Mouse (Mus musculus) midbrain, embryonic 12.5 days (tissue): Measurements from ENCODE around the gene Man1c1. TPM values are rescaled to one million over a fixed set of nuclear protein-coding genes. Genes with fewer than 3 reads are reported as not detected.

Experiments
- ATAC-seq: fragments of 200-750 bp; cut with Nextera tagmentation; 2 replicates; pipeline ENCODE4 v1.8.0; 2017; ENCODE audit warnings: low read depth, moderate TSS enrichment, moderate library complexity; ENCODE audit not compliant: low FRiP score
- H3K27ac ChIP-seq: fragments of 300-500 bp; sonication (generic); replicated peaks from 2 replicates; pipeline ENCODE4 v1.5.1; 2016; ENCODE audit warnings: mild to moderate bottlenecking
- H3K27me3 ChIP-seq: fragments of 300-500 bp; sonication (generic); 2 replicates; pipeline ENCODE4 v1.6.1; 2016; ENCODE audit warnings: mild to moderate bottlenecking
- H3K36me3 ChIP-seq: fragments of 300-500 bp; sonication (generic); 2 replicates; pipeline ENCODE4 v1.6.1; 2016
- H3K4me1 ChIP-seq: fragments of 300-500 bp; sonication (generic); 2 replicates; pipeline ENCODE4 v1.6.1; 2016
- H3K4me2 ChIP-seq: fragments of 300-500 bp; sonication (generic); replicated peaks from 2 replicates; pipeline ENCODE4 v1.6.1; 2016; ENCODE audit warnings: mild to moderate bottlenecking, moderate library complexity
- H3K4me3 ChIP-seq: fragments of 300-500 bp; sonication (generic); 2 replicates; pipeline ENCODE4 v1.5.1; 2016; ENCODE audit warnings: mild to moderate bottlenecking
- H3K9ac ChIP-seq: fragments of 300-500 bp; sonication (generic); replicated peaks from 2 replicates; pipeline ENCODE4 v1.6.1; 2016; ENCODE audit warnings: mild to moderate bottlenecking, moderate library complexity
- H3K9me3 ChIP-seq: fragments of 300-500 bp; sonication (generic); 2 replicates; pipeline ENCODE4 v1.6.1; 2016; ENCODE audit warnings: mild to moderate bottlenecking
- WGBS: fragments of 180-500 bp; shearing (Covaris S2); methylation state at CpG from one replicate; pipeline ENCODE4 v1.1.7; 2016; 5-methylcytosine and 5-hydroxymethylcytosine counted together
- polyA plus RNA-seq: library from polyadenylated mRNA; unstranded; fragments of >200 nt; fragmentation: Nextera tagmentation; extraction: Ambion mirVana; gene quantifications from 2 replicates; pipeline ENCODE4 v1.2.1, GENCODE M21; 2016

Man1c1 gene
- polyA plus RNA-seq, 1 experiment from 2014 or later = 5.4 TPM

DNA sequence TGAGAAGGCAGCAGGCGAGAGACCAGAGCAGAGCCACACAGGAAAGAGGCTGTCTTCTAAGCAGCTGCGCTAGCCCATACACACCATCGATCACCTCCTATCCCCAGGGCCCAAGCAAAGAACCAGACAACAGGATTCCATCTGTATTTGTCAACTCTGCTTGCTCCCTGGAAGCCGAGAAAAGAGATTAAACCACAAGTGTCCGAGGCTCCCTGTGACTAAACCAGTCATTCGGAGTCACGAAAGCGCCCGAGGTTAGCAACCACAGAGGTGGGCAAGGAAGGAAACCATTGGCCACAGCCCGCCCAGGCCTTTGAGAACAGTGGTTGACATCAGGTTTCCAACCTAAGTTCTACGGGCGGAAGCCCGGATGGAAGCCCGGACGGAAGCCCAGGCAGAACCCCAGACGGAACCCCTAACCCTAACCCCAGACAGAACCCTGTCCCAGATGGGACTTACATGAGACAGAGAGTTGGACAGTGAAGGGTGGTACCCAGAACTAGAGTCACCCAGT lies 32.4 kb downstream of the Man1c1 start:
- Histone ChIP-seq H3K4me3 (no peak overlapping the region), H3K27me3 (peaks cover 4% of the 10 kb centered on the region; the same call in 1 of the 2 replicates), H3K4me2 (no peak overlapping the region), H3K9me3 (no peaks in the 10 kb centered on the region), H3K27ac (no peak overlapping the region), H3K4me1 (peaks cover 18% of the 10 kb centered on the region; the same call in 1 of the 2 replicates), H3K9ac (no peak overlapping the region), H3K36me3 (no peaks in the 10 kb centered on the region)
- WGBS = 89% methylated on average over 16 of the region's 16 CpGs
- ATAC-seq = no peak

DNA sequence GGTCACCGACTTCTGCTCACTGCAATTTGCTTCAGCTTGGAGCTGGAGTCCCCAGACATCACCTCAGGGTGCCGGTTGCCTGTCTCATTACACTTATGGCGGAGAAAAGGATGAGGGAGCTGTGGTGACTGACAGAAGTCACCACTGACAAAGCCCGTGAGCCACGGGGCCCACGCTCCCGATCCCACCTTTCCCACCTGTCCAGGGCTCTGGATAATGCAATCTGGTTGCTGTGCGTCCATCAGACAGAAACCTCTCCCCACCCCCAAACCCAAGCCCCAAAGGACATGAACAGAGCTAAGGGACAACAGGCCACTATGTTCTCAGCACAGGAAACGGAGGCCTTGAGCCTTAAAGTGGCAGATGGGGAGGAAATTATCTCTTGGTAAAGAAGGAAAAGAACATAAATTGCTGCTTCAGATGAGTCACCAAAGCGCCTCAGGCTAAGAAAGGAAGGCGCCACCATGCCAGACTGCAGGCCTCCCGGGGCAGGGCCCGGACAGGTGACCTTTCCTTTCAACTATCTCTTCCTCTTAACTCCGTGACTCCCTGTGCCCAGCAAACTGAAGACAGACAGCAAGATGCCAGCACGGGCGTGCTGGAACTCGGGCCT lies 34.2 kb downstream of the Man1c1 start:
- H3K4me1 ChIP-seq = peaks cover 11% of the 10 kb centered on the region; the same call in 1 of the 2 replicates
- ATAC-seq = no peak
- no peak overlapping the region for H3K27ac ChIP-seq
- H3K27me3 ChIP-seq = peaks cover 9% of the 10 kb centered on the region; the same call in 1 of the 2 replicates
- H3K4me2 ChIP-seq = no peak overlapping the region
- 74% methylated on average over 17 of the region's 17 CpGs for WGBS
- H3K9ac ChIP-seq = no peak overlapping the region
- H3K4me3 ChIP-seq = no peak overlapping the region
- H3K9me3 ChIP-seq = no peaks in the 10 kb centered on the region
- no peaks in the 10 kb centered on the region for H3K36me3 ChIP-seq

DNA sequence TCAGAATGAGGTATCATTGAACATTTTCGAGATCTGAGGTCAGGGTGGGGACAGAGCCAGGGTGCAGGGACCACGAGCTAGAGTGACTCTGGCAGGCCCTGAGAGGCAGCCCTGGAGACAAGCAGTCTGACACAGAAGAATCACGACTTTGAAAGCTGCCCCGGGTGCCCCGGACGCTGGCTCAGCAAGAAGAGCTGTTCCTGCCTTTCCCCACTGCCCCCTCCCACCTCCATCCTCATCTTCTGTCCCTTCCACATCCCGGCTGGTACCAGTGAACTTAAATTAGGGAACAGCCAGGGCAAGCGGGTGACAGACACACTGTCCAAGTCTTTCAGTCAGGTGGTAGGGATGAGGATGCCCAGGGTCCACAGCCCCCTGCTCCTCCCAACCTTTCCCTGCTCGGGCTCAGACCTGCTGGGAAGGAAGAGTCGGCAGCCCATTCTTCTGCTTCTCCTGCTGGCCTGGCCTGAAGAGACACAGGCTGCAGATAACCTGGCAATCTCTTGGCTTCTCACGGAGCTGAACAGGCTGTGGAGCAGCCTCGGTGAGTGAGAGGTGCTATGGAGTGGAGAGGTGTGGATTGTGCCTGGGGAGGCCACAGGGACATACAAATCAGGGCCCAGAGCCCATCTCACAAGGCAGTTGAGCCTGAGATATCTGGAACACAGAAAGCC lies 35.6 kb downstream of the Man1c1 start:
- WGBS = 73% methylated on average over 12 of the region's 12 CpGs
- no peaks in the 10 kb centered on the region for H3K9me3 ChIP-seq
- peaks cover 10% of the 10 kb centered on the region; the same call in 1 of the 2 replicates for H3K27me3 ChIP-seq
- ATAC-seq = no peak
- peaks cover 11% of the 10 kb centered on the region; the same call in 1 of the 2 replicates for H3K4me1 ChIP-seq
- no peaks in the 10 kb centered on the region for H3K36me3 ChIP-seq
- no peak overlapping the region; the same call in 1 of the 2 replicates for H3K9ac ChIP-seq
- H3K27ac ChIP-seq = no peak overlapping the region
- H3K4me2 ChIP-seq = no peak overlapping the region
- no peak overlapping the region for H3K4me3 ChIP-seq

DNA sequence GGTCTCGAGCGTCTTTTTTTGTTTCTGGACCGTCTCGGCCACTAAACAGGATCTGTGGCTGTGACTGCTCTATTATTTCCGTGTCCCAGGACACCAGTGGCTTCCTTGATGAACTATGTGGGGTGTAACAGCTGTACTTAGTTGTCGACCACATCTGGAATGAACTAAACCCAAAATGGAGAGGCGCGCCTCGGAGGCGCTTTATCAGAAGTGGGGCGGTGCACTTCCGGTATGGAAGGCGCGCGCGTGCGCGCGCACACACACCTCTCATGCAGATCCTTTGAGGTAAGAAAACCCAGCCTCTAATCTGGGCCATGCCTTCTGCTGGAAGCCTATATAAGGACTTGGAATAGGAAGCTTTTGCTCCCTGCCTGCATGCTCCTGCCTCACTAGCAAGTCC lies 37.7 kb downstream of the Man1c1 start:
- Histone ChIP-seq H3K4me2 (no peak overlapping the region), H3K9ac (no peak overlapping the region), H3K4me1 (peaks cover 25% of the 10 kb centered on the region; the same call in 1 of the 2 replicates), H3K27me3 (peaks cover 16% of the 10 kb centered on the region; the same call in 1 of the 2 replicates), H3K9me3 (no peaks in the 10 kb centered on the region), H3K4me3 (no peak overlapping the region), H3K27ac (no peak overlapping the region), H3K36me3 (no peaks in the 10 kb centered on the region)
- no peak for ATAC-seq
- 88% methylated on average over 19 of the region's 19 CpGs for WGBS

DNA sequence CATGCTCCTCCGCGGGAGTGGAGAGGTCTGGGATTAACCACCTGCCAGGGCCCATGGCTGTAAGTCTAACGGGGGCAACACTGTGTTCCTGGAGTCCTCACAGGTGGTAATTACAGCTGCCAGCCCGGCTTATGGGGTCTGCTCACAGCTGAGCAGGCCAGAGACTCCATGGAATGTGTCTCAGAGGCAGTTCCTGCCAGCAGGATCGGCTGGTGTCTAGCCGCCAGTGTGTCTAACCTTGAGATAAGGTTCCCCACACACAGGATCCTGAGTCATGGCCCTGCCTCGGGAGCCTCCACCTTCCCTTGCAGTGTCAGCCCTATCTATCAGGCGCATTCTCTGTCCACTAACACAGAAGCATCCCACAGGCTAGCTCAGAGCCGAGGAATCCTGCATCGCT lies 41.0 kb downstream of the Man1c1 start:
- no peaks in the 10 kb centered on the region for H3K36me3 ChIP-seq
- ATAC-seq = no peak
- H3K4me2 ChIP-seq = no peak overlapping the region
- peaks cover 40% of the 10 kb centered on the region for H3K4me1 ChIP-seq
- H3K9ac ChIP-seq = no peak overlapping the region
- 49% methylated on average over 10 of the region's 10 CpGs for WGBS
- peaks cover 33% of the 10 kb centered on the region for H3K27me3 ChIP-seq
- H3K9me3 ChIP-seq = no peaks in the 10 kb centered on the region
- H3K27ac ChIP-seq = no peak overlapping the region
- no peak overlapping the region for H3K4me3 ChIP-seq

DNA sequence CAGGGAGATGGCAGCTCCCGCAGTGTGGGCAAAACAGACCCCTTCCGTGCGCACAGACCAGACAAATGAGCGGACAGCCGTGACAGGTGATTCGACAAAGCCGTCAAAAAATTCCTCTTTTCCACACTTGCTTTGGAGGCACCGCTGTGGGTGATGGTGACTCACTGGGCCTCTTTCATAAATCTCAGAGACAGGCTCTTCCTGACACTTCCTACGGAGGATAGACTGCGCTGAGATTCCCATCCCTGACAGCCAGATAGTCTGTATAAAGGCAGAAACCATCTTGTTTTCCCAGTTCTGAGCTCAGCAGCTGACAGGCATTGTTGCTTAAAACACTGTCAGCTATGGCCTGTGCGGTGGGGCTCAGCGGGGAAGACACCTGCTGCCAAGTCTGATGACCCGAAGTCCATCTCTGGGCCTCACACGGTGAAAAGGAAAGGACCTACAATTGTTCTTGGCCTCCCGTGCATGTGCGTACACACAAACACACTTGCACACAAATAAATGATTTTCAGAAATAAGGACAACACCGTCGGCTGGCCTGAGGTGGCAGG lies 43.4 kb downstream of the Man1c1 start:
- WGBS = 35% methylated on average over 18 of the region's 18 CpGs
- Histone ChIP-seq H3K9me3 (no peaks in the 10 kb centered on the region), H3K27me3 (peaks cover 36% of the 10 kb centered on the region), H3K4me3 (no peak overlapping the region), H3K4me2 (peak overlapping the region; percentile 54), H3K36me3 (no peaks in the 10 kb centered on the region), H3K27ac (no peak overlapping the region), H3K9ac (no peak overlapping the region), H3K4me1 (peaks cover 48% of the 10 kb centered on the region)
- ATAC-seq = peak; percentile 56; the same call in 1 of the 2 replicates

DNA sequence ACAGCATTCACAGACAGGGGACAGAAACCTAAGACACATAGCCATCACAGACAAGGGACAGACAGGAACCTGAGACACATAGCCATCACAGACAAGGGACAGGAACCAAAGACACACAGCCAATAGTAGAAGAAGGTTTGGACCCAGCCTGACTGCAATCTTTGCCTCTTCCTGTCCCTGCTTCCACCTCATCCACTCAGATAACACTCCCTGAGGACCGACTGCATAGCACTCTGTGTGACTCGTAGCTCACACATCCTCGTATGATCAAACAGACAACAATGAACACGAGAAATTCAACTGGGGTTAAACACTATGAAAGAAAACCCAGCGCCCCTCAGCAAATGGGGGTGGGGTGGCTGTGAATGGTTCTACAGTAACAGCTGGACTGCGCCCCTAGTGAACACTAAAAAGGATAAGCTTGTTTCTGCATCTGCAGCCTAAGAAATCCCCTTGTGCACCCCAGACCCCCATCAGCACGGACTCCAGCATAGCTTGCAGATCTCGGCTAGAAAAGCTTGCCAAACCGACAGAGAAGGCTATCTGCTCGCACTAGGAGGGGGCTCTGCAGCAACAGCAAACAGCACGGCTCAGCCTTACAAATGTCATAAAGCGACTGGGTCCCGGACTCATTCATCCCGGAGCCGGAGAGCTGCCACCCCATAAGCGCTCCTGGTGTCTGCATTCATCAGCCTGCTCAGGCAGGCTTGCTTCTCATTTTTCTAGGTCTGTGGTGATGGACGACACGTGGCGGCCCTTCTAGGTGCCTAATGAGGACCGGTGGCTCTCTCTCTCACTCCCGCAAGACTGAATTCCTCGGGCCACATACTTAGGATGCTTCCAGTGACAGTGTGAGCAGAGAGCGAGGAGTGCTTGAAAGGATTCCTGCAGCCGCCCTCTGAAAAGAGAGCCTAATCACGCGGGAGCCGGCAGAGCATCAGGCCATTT lies 44.5 kb downstream of the Man1c1 start:
- 11% methylated on average over 27 of the region's 27 CpGs for WGBS
- Histone ChIP-seq H3K4me2 (peak overlapping the region; percentile 54), H3K4me1 (peaks cover 48% of the 10 kb centered on the region), H3K27me3 (peaks cover 30% of the 10 kb centered on the region), H3K27ac (peak overlapping the region; percentile 44; the same call in 1 of the 2 replicates), H3K9me3 (no peaks in the 10 kb centered on the region), H3K36me3 (no peaks in the 10 kb centered on the region), H3K4me3 (peak overlapping the region; percentile 21), H3K9ac (peak overlapping the region; percentile 41)
- ATAC-seq = peak; percentile 38; the same call in 1 of the 2 replicates

DNA sequence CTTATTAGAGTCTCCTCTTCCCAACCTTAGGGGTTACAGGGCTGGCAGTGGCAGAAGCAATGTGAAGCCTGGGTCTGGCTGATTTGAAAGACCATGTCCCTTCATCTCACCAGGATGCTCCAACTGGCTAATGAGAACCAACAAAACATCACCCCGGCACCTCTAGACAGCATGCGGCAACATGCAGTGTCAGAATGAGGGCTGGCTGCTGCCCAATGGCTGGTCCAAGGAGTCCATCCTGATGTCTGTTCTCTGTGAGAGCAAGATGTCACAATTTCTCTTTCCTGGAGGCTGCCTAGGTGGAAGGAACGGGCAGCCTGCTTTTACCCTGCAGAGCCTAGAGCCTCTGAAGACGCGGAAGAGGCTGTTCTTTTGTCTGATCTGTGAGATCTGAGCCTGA lies 46.6 kb downstream of the Man1c1 start:
- 44% methylated on average over 5 of the region's 5 CpGs for WGBS
- H3K27me3 ChIP-seq = peaks cover 30% of the 10 kb centered on the region
- no peak overlapping the region for H3K4me3 ChIP-seq
- H3K9me3 ChIP-seq = no peaks in the 10 kb centered on the region
- no peak for ATAC-seq
- peaks cover 43% of the 10 kb centered on the region for H3K4me1 ChIP-seq
- 0 out of 2 replicates have a peak overlapping the region, but pooled peaks have one; percentile 4 for H3K9ac ChIP-seq
- no peak overlapping the region for H3K4me2 ChIP-seq
- H3K27ac ChIP-seq = no peak overlapping the region
- no peaks in the 10 kb centered on the region for H3K36me3 ChIP-seq

DNA sequence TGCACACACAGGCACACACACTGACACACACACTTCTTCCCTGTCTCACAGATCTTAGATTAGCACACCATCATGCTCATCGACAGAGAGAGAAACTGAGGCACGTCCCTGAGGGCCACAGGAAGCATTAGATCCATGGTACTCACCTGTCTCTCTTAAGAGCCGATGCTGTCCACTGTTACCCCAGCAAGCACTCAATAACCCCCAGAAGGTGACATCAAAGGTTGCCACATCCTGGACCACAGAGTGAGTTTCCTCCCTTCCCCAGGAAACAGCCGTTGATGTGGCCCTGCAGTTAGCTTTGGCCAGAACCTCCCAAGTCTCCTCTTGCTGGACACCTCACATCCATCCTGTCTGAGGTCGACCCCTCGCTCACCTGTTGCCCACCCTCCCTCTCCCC lies 49.7 kb downstream of the Man1c1 start:
- no peak overlapping the region for H3K4me2 ChIP-seq
- 80% methylated on average over 6 of the region's 6 CpGs for WGBS
- peaks cover 15% of the 10 kb centered on the region for H3K4me1 ChIP-seq
- peaks cover 12% of the 10 kb centered on the region; the same call in 1 of the 2 replicates for H3K27me3 ChIP-seq
- no peak overlapping the region for H3K27ac ChIP-seq
- ATAC-seq = no peak
- no peak overlapping the region for H3K4me3 ChIP-seq
- no peaks in the 10 kb centered on the region for H3K36me3 ChIP-seq
- no peaks in the 10 kb centered on the region for H3K9me3 ChIP-seq
- no peak overlapping the region for H3K9ac ChIP-seq

DNA sequence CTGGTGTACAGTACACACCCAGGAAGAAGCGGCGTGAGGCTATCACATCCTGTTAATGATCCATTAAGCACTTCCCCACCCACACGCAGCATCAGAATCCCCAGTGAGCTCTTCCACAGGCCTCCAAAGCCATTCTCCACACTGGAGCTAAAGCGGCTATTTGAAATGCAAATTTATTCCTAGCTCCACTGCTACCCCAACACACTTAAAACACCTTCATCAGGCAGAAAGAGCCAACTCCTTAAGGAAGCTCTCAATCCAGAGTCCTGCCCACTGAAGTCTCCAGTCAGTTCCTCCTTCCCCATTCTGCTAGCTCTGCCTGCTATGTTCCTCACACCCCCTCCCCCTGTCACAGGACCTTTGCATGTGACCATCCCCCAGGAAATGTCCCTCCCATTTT lies 51.4 kb downstream of the Man1c1 start:
- no peak for ATAC-seq
- H3K9ac ChIP-seq = no peak overlapping the region
- WGBS = 69% methylated on average over 4 of the region's 4 CpGs

DNA sequence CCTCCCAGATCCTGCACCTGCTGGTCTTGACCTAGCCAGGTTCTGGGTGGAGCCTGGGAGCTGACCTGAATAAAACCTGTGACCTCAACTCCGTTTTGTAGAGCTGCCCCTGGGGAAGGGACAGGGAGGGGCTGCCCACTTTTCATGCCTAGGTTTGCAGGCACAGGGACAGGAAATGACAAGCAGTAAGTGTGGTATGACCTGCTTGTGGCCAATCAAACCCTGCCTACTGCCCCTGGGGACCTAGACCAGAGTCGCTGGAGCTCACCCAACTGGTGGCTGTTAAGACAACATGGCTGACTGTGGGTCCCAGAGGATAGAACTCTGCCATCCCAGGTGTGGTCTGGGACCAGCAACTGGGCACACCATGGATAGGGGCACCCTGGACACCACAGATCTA lies 51.9 kb downstream of the Man1c1 start:
- H3K4me3 ChIP-seq = no peak overlapping the region
- 70% methylated on average over 2 of the region's 2 CpGs for WGBS
- H3K27ac ChIP-seq = no peak overlapping the region
- H3K36me3 ChIP-seq = no peaks in the 10 kb centered on the region
- H3K9ac ChIP-seq = no peak overlapping the region
- H3K4me2 ChIP-seq = no peak overlapping the region
- H3K9me3 ChIP-seq = no peaks in the 10 kb centered on the region
- H3K27me3 ChIP-seq = no peaks in the 10 kb centered on the region
- H3K4me1 ChIP-seq = peaks cover 5% of the 10 kb centered on the region
- ATAC-seq = no peak

More for the DNA sequence above, 51.4 kb downstream of the Man1c1 start:
- H3K27me3 ChIP-seq = 0 out of 2 replicates have a peak, but pooled peaks cover 3% of the 10 kb centered on the region
- no peak overlapping the region for H3K4me2 ChIP-seq
- H3K27ac ChIP-seq = no peak overlapping the region
- no peaks in the 10 kb centered on the region for H3K36me3 ChIP-seq
- no peaks in the 10 kb centered on the region for H3K9me3 ChIP-seq
- H3K4me3 ChIP-seq = no peak overlapping the region
- peaks cover 11% of the 10 kb centered on the region for H3K4me1 ChIP-seq
